Mouse (Mus musculus): ENCODE measurements at regions not wholly inside any gene's neighbourhood (a gene's known extent, or its start where the extent isn't known, plus 50 kb on each side); places are given as distances from the start of the nearest gene placed in this dataset.

- TF ChIP-seq CTCF (IDR thresholded peaks at IDR 0.05; ENCODE audit: low read depth) = peak; percentile 70
- TF ChIP-seq EP300 (optimal IDR thresholded peaks at IDR 0.05) = no peak
Measured at GRCm38 (mm10) chr4:73111311-73111710, 258.9 kb upstream of the Aldoart1 start.

Data from stomach, postnatal 0 days (tissue).